Mouse (Mus musculus) neutrophil, adult 5-6 weeks (primary cell): ENCODE results near the gene Kcnk18. TPM values are rescaled to one million over a fixed set of nuclear protein-coding genes. Genes with fewer than 3 reads are reported as not detected.
A peak's percentile ranks its signal among the peaks of the same experiment; 100 is the strongest.

Source experiments
- ATAC-seq: fragments of 151-379, 151-347 bp; 2 replicates; pipeline ENCODE4 v1.8.0; 2017; ENCODE audit warnings: mild to moderate bottlenecking, moderate TSS enrichment; ENCODE audit not compliant: insufficient number of reproducible peaks, poor library complexity, low FRiP score, severe bottlenecking; ENCODE audit errors: extremely low read depth
- total RNA-seq: library from RNA; stranded (forward); fragments of 200-1000 nt; gene quantifications from 2 replicates; pipeline ENCODE4 v1.2.3, GENCODE M21; 2017

Gene Kcnk18
- total RNA-seq, 1 experiment from 2014 or later, result not detected

GRCm38 (mm10) chr19:59208986-59209385 is 10.0 kb upstream of the Kcnk18 start:
- no peak for ATAC-seq

GRCm38 (mm10) chr19:59216891-59217290 is 2.1 kb upstream of the Kcnk18 start:
- no peak for ATAC-seq

- ATAC-seq, result no peak
These were observed 2.1 kb downstream of the Kcnk18 start for GRCm38 (mm10) chr19:59221131-59221530.

GRCm38 (mm10) chr19:59228376-59228775 is 9.4 kb downstream of the Kcnk18 start:
- ATAC-seq, result no peak

GRCm38 (mm10) chr19:59232786-59233185 is 13.8 kb downstream of the Kcnk18 start:
- ATAC-seq, result no peak

- no peak for ATAC-seq
These were observed 16.0 kb downstream of the Kcnk18 start for GRCm38 (mm10) chr19:59235001-59235400.

GRCm38 (mm10) chr19:59236046-59236445 is 17.0 kb downstream of the Kcnk18 start:
- ATAC-seq, result no peak

- ATAC-seq, result no peak
These were observed 19.6 kb downstream of the Kcnk18 start for GRCm38 (mm10) chr19:59238630-59239029.

- peak; percentile 76 for ATAC-seq
These were observed 20.3 kb downstream of the Kcnk18 start for GRCm38 (mm10) chr19:59239124-59239817.

GRCm38 (mm10) chr19:59241987-59242386 is 23.0 kb downstream of the Kcnk18 start:
- ATAC-seq, result no peak

- no peak for ATAC-seq
These were observed 24.0 kb downstream of the Kcnk18 start for GRCm38 (mm10) chr19:59243057-59243456.

- ATAC-seq, result no peak
These were observed 29.1 kb downstream of the Kcnk18 start for GRCm38 (mm10) chr19:59248144-59248543.

- no peak for ATAC-seq
These were observed 29.7 kb downstream of the Kcnk18 start for GRCm38 (mm10) chr19:59248553-59249286.

- ATAC-seq, result no peak
These were observed 33.6 kb downstream of the Kcnk18 start for GRCm38 (mm10) chr19:59252651-59253050.

GRCm38 (mm10) chr19:59259633-59260032 is 40.6 kb downstream of the Kcnk18 start:
- no peak for ATAC-seq

- no peak for ATAC-seq
These were observed 41.9 kb downstream of the Kcnk18 start, which contains the start of gene Slc18a2 for GRCm38 (mm10) chr19:59260718-59261442. Gene Slc18a2 (plus strand): TSS chr19:59260896.

- ATAC-seq, result no peak
These were observed 42.6 kb downstream of the Kcnk18 start for GRCm38 (mm10) chr19:59261604-59262003.

GRCm38 (mm10) chr19:59263171-59263570 is 44.2 kb downstream of the Kcnk18 start:
- ATAC-seq, result no peak

GRCm38 (mm10) chr19:59264838-59265532 is 46.0 kb downstream of the Kcnk18 start:
- ATAC-seq, result no peak
